Mouse (Mus musculus) gastrocnemius, postnatal 14 days (tissue): Measurements from ENCODE around the gene Fbxo44. TPM values are rescaled to one million over a fixed set of nuclear protein-coding genes. Genes with fewer than 3 reads are reported as not detected.
"Not testable (repeated sequence)": the region's sequence is repeated elsewhere in the genome, so short reads cannot be mapped to it uniquely, and the experiment has no call there.

Experiments used
- DNase-seq: peaks from one replicate; pipeline ENCODE4 v3.0.0; 2021; ENCODE audit warnings: mixed read lengths
- intact Hi-C: fragments of 180-260 bp; cut with DNase I; formaldehyde crosslinking; loops from one replicate; pipeline ENCODE4 v1.15.1; 2025; ENCODE audit warnings: low total_unique reads
- long read RNA-seq, 2 experiments: library from polyadenylated mRNA; stranded (forward); transcript quantifications; one replicate each; pipeline ENCODE4 v2.0.0; 2021
- total RNA-seq, 2 experiments: library from RNA; stranded (reverse); gene quantifications; 2 replicates each; pipeline ENCODE4 v1.2.3; 2021

Fbxo44 gene
- total RNA-seq: 1 to 10 TPM; 1.4 to 3.3 TPM
- long read RNA-seq, experiment 1, partial matches to known transcripts: 0 of 3 reads
- long read RNA-seq, experiment 1, other reads (novel, unspliced or antisense): 2 of 3 reads
- long read RNA-seq, experiment 2, partial matches to known transcripts: 0 of 4 reads
- long read RNA-seq, experiment 2, other reads (novel, unspliced or antisense): 1 of 4 reads

GRCm38 (mm10) chr4:148160436-148161390 lies at the start of gene Fbxo44, which contains the start of gene Fbxo2:
Gene Fbxo44, minus strand, starts transcription at chr4:148160482.
Gene Fbxo2, plus strand, starts transcription at chr4:148160621.
- DNase-seq: no peak
- intact Hi-C loops: no loop called here

GRCm38 (mm10) chr4:148204873-148205232 lies 44.6 kb upstream of the Fbxo44 start:
- intact Hi-C loops: no loop called here
- DNase-seq: no peak

- no peak for DNase-seq
- intact Hi-C loops: no loop called here
These were observed 44.0 kb upstream of the Fbxo44 start for GRCm38 (mm10) chr4:148204061-148204872.

- intact Hi-C loops: no loop called here
These were observed 43.3 kb upstream of the Fbxo44 start for GRCm38 (mm10) chr4:148203557-148203956.

GRCm38 (mm10) chr4:148198721-148199120 lies 38.4 kb upstream of the Fbxo44 start:
- intact Hi-C loops: no loop called here
- DNase-seq: no peak

More at GRCm38 (mm10) chr4:148203557-148203956, 43.3 kb upstream of the Fbxo44 start:
- no peak for DNase-seq

GRCm38 (mm10) chr4:148194400-148194799 lies 34.1 kb upstream of the Fbxo44 start:
- intact Hi-C loops: no loop called here
- DNase-seq: no peak

GRCm38 (mm10) chr4:148192707-148193245 lies 32.5 kb upstream of the Fbxo44 start:
- intact Hi-C loops: no loop called here
- no peak for DNase-seq

GRCm38 (mm10) chr4:148188767-148189166 lies 28.5 kb upstream of the Fbxo44 start:
- DNase-seq, intact Hi-C loops: not testable (repeated sequence)

GRCm38 (mm10) chr4:148185819-148186218 lies 25.5 kb upstream of the Fbxo44 start:
- intact Hi-C loops: no loop called here
- DNase-seq: no peak

- no peak for DNase-seq
- intact Hi-C loops: no loop called here
These were observed 24.3 kb upstream of the Fbxo44 start for GRCm38 (mm10) chr4:148184564-148184963.

GRCm38 (mm10) chr4:148182363-148182762 lies 22.1 kb upstream of the Fbxo44 start:
- intact Hi-C loops: no loop called here
- no peak for DNase-seq

- DNase-seq: no peak
- intact Hi-C loops: no loop called here
These were observed 21.2 kb upstream of the Fbxo44 start for GRCm38 (mm10) chr4:148181483-148181882.

- no peak for DNase-seq
- intact Hi-C loops: no loop called here
These were observed 17.4 kb upstream of the Fbxo44 start for GRCm38 (mm10) chr4:148177716-148178115.

- DNase-seq, intact Hi-C loops: not testable (repeated sequence)
These were observed 16.3 kb upstream of the Fbxo44 start for GRCm38 (mm10) chr4:148176603-148177002.

GRCm38 (mm10) chr4:148174495-148174862 lies 14.2 kb upstream of the Fbxo44 start:
- DNase-seq: no peak
- intact Hi-C loops: no loop called here

- no peak for DNase-seq
- intact Hi-C loops: no loop called here
These were observed 13.7 kb upstream of the Fbxo44 start for GRCm38 (mm10) chr4:148173811-148174494.

- intact Hi-C loops: loop anchor here (2.0 kb wide), 1 partner anchor 258 kb away; no protein-coding TSS in a partner anchor
These were observed 11.0 kb upstream of the Fbxo44 start for GRCm38 (mm10) chr4:148171261-148171660.

GRCm38 (mm10) chr4:148170842-148171241 lies 10.6 kb upstream of the Fbxo44 start:
- no peak for DNase-seq
- intact Hi-C loops: loop anchor here (2.0 kb wide), 1 partner anchor 258 kb away; no protein-coding TSS in a partner anchor

More at GRCm38 (mm10) chr4:148171261-148171660, 11.0 kb upstream of the Fbxo44 start:
- DNase-seq: no peak

GRCm38 (mm10) chr4:148169586-148169985 lies 9.3 kb upstream of the Fbxo44 start:
- no peak for DNase-seq
- intact Hi-C loops: no loop called here
